18 mouse cellular contexts compared by ENCODE assay signal in genomic region chr5:99434226-99434625, GRCm38 (mm10).
"Had no signal": no experiment of that assay in that cellular context is flagged by ENCODE, and none has a peak within 500 bp of the region (broad histone marks: within the 10 kb centered on the region; RNA-seq: fewer than 3 reads in every experiment).

No protein-coding gene starts in this region.

- H3K4me3 ChIP-seq: layer of hippocampus, adult 2 months; limb, embryonic 12.5 days; limb, embryonic 15.5 days; lung, embryonic 15.5 days; myocyte; neural tube, embryonic 13.5 days had no signal

- H3K27me3 ChIP-seq: limb, embryonic 12.5 days; limb, embryonic 15.5 days; lung, embryonic 15.5 days; neural tube, embryonic 13.5 days had no signal

- DNase-seq: kidney, adult 18-20 months; kidney, adult 9 months; kidney, postnatal 14 days; layer of hippocampus, adult 9-11 months; lung, adult 18-20 months; lung, postnatal 10 days; lung, postnatal 36 days; midbrain, embryonic 14.5 days; thymus, postnatal 36 days had no signal

- H3K36me3 ChIP-seq: limb, embryonic 12.5 days; limb, embryonic 15.5 days; lung, embryonic 15.5 days; neural tube, embryonic 13.5 days had no signal

- H3K4me2 ChIP-seq: limb, embryonic 12.5 days; limb, embryonic 15.5 days; lung, embryonic 15.5 days; midbrain, embryonic 11.5 days; neural tube, embryonic 13.5 days had no signal

- ATAC-seq: hindbrain, postnatal 0 days; inflammation-experienced regulatory T-cells, adult 6 months had no signal

- H3K27ac ChIP-seq: hindbrain, postnatal 0 days; layer of hippocampus, adult 2 months; limb, embryonic 12.5 days; limb, embryonic 15.5 days; lung, embryonic 15.5 days; neural tube, embryonic 13.5 days had no signal

- H3K9me3 ChIP-seq: limb, embryonic 12.5 days; limb, embryonic 15.5 days; lung, embryonic 15.5 days; neural tube, embryonic 13.5 days had no signal

- H3K4me1 ChIP-seq: limb, embryonic 12.5 days; limb, embryonic 15.5 days had no signal

- H3K9ac ChIP-seq: limb, embryonic 12.5 days; limb, embryonic 15.5 days; lung, embryonic 15.5 days; neural tube, embryonic 13.5 days had no signal
